Mouse (Mus musculus) embryonic fibroblast, embryonic 13.5 days (primary cell): ENCODE results near the gene Slc12a1.

ENCODE experiments used
- CTCF ChIP-seq: IDR thresholded peaks from 2 replicates; pipeline ENCODE4 v1.5.1; 2011; ENCODE audit warnings: mild to moderate bottlenecking, control low read depth, low read length, moderate library complexity, borderline replicate concordance; ENCODE audit not compliant: insufficient read depth
- POLR2A ChIP-seq: IDR thresholded peaks from 2 replicates; pipeline ENCODE4 v1.6.1; 2011; ENCODE audit warnings: low read depth, mild to moderate bottlenecking, control low read depth, low read length, moderate library complexity

DNA sequence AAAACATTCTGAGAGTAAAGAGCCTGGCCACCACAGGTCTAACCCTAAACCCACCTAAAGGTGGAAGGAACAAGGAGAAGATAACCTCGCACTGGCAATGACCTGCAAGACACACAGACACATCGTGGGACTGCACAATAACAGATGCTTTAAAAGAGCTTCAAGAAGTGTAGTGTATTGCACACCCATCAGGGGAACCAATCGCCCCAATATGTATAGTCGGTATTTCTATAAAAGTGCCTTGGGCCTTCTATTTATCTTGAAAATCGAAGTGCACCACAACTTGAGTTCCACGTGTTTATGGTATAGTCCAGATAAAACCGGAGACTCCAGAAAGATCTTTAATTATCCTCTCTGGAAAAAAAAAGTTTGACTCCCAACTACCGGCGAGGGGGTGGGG is 94.4 kb downstream of the Slc12a1 start:
- no peak for TF ChIP-seq POLR2A
- no peak for TF ChIP-seq CTCF
